ENCODE assay signal across 9 mouse cellular contexts in genomic region chr6:90620791-90621583, GRCm38 (mm10). TPM values are rescaled to one million over a fixed set of nuclear protein-coding genes. Genes with fewer than 3 reads are reported as not detected.
DNase-seq lines count a peak whose midpoint lies in the region; ATAC-seq and TF ChIP-seq lines count a peak whose summit lies in the region.
"Had no signal": no experiment of that assay in that cellular context is flagged by ENCODE, and none has a peak within 500 bp of the region (broad histone marks: within the 10 kb centered on the region; RNA-seq: fewer than 3 reads in every experiment).

No protein-coding gene starts in this region.

- 59% methylated on average over 9 of the region's 9 CpGs for WGBS in heart, embryonic 13.5 days
- 39% methylated on average over 9 of the region's 9 CpGs for WGBS in midbrain, embryonic 13.5 days
- 46% methylated on average over 9 of the region's 9 CpGs for WGBS in midbrain, postnatal 0 days

- no peak for TF ChIP-seq CTCF in midbrain, postnatal 0 days (IDR thresholded peaks at IDR 0.05)

- H3K4me3 ChIP-seq in heart, embryonic 13.5 days, result no peak overlapping the region
- no peak overlapping the region for H3K4me3 ChIP-seq in midbrain, embryonic 13.5 days (replicated peaks)
- no peak overlapping the region for H3K4me3 ChIP-seq in midbrain, postnatal 0 days (ENCODE audit: low read depth, low read length)
- H3K4me3 ChIP-seq: limb, embryonic 12.5 days had no signal

- DNase-seq in heart, adult 8-10 months (ENCODE audit: low spot score), result no peak
- no peak for DNase-seq in midbrain, postnatal 0 days (ENCODE audit: low spot score)
- DNase-seq in kidney, postnatal 14 days, result peak; percentile 52
- peak; percentile 58 for DNase-seq in retina, embryonic 14.5 days (ENCODE audit: low spot score)
- no peak for DNase-seq in left cerebral cortex, postnatal 25 days (ENCODE audit: low spot score in 2 of 2)
- DNase-seq in thymus, postnatal 36 days, result no peak

- H3K4me2 ChIP-seq in heart, embryonic 13.5 days, result peak overlapping the region; percentile 32; the same call in 1 of the 2 replicates
- H3K4me2 ChIP-seq in midbrain, embryonic 13.5 days (replicated peaks), result no peak overlapping the region
- H3K4me2 ChIP-seq in midbrain, postnatal 0 days (ENCODE audit: low read depth, low read length, poor library complexity, severe bottlenecking), result no peak overlapping the region
- H3K4me2 ChIP-seq: limb, embryonic 12.5 days had no signal

- peaks cover 5% of the 10 kb centered on the region for H3K36me3 ChIP-seq in heart, embryonic 13.5 days
- H3K36me3 ChIP-seq in midbrain, embryonic 13.5 days, result no peaks in the 10 kb centered on the region
- H3K36me3 ChIP-seq in midbrain, postnatal 0 days (ENCODE audit: insufficient read depth, low read length), result no peaks in the 10 kb centered on the region
- H3K36me3 ChIP-seq: limb, embryonic 12.5 days had no signal

- intact Hi-C loops in left cerebral cortex, postnatal 25 days (cut with DNase I), result no loop called here

- no peaks in the 10 kb centered on the region for H3K27me3 ChIP-seq in heart, embryonic 13.5 days (replicated peaks)
- H3K27me3 ChIP-seq in midbrain, embryonic 13.5 days, result no peaks in the 10 kb centered on the region
- no peaks in the 10 kb centered on the region for H3K27me3 ChIP-seq in midbrain, postnatal 0 days (ENCODE audit: insufficient read depth, low read length)
- H3K27me3 ChIP-seq: limb, embryonic 12.5 days had no signal

- no peaks in the 10 kb centered on the region for H3K9me3 ChIP-seq in heart, embryonic 13.5 days
- H3K9me3 ChIP-seq in midbrain, embryonic 13.5 days, result no peaks in the 10 kb centered on the region
- no peaks in the 10 kb centered on the region for H3K9me3 ChIP-seq in midbrain, postnatal 0 days (ENCODE audit: low read length)
- H3K9me3 ChIP-seq: limb, embryonic 12.5 days had no signal

- H3K27ac ChIP-seq in heart, embryonic 13.5 days (replicated peaks), result peak overlapping the region; percentile 39
- H3K27ac ChIP-seq in midbrain, embryonic 13.5 days, result no peak overlapping the region
- H3K27ac ChIP-seq in midbrain, postnatal 0 days (ENCODE audit: low read depth, low read length), result no peak overlapping the region
- H3K27ac ChIP-seq: limb, embryonic 12.5 days had no signal

- peak overlapping the region; percentile 42 for H3K9ac ChIP-seq in heart, embryonic 13.5 days
- peak overlapping the region; percentile 14; the same call in 1 of the 2 replicates for H3K9ac ChIP-seq in midbrain, embryonic 13.5 days (replicated peaks)
- H3K9ac ChIP-seq in midbrain, postnatal 0 days (replicated peaks; ENCODE audit: low read length, poor library complexity, severe bottlenecking), result no peak overlapping the region
- H3K9ac ChIP-seq: limb, embryonic 12.5 days had no signal

- peaks cover 95% of the 10 kb centered on the region for H3K4me1 ChIP-seq in heart, embryonic 13.5 days
- H3K4me1 ChIP-seq in midbrain, embryonic 13.5 days (replicated peaks), result peaks cover 12% of the 10 kb centered on the region
- H3K4me1 ChIP-seq in midbrain, postnatal 0 days (ENCODE audit: insufficient read depth, low read length), result no peaks in the 10 kb centered on the region

- ATAC-seq in heart, embryonic 13.5 days (ENCODE audit: extremely low read depth, insufficient number of reproducible peaks, low FRiP score, low TSS enrichment), result no peak
- ATAC-seq in midbrain, embryonic 13.5 days, result no peak
- no peak for ATAC-seq in midbrain, postnatal 0 days (ENCODE audit: low FRiP score)

RNA-seq across cellular contexts. Expression of gene Slc41a3, which starts 16.5 kb away (rescaled TPM):
- polyA plus RNA-seq in heart, embryonic 13.5 days (2015; fragmentation: Nextera tagmentation; extraction: Ambion mirVana), result 12.1 and 14.0 TPM in 2 replicates
- total RNA-seq in heart, adult 8-10 months (2022), result 10 to 100 TPM; 48.1 to 98.4 (median 78.7) TPM
- 3.3 and 3.6 TPM in 2 replicates for polyA plus RNA-seq in midbrain, embryonic 13.5 days (2015; fragmentation: Nextera tagmentation; extraction: Ambion mirVana)
- total RNA-seq in midbrain, postnatal 0 days (2014; rRNA removed), result 14.8 and 15.2 TPM in 2 replicates
- polyA plus RNA-seq in midbrain, postnatal 0 days (2015; fragmentation: Nextera tagmentation; extraction: Ambion mirVana), result 14.4 and 14.9 TPM in 2 replicates
- 1 to 10 TPM; 4.3 to 5.1 TPM for total RNA-seq in left cerebral cortex, postnatal 25 days (2021)

Comparison
In these comparisons a context has a peak if more than half of its experiments do, and no peak if none do; other contexts are left out.
1. DNase-seq: peak in kidney, postnatal 14 days (single experiment) and retina, embryonic 14.5 days (single experiment); none in heart, adult 8-10 months (single experiment), midbrain, postnatal 0 days (single experiment), left cerebral cortex, postnatal 25 days (0 of 2) and thymus, postnatal 36 days (0 of 2).